Mouse (Mus musculus): ENCODE data around the gene Tnp2.

DNA sequence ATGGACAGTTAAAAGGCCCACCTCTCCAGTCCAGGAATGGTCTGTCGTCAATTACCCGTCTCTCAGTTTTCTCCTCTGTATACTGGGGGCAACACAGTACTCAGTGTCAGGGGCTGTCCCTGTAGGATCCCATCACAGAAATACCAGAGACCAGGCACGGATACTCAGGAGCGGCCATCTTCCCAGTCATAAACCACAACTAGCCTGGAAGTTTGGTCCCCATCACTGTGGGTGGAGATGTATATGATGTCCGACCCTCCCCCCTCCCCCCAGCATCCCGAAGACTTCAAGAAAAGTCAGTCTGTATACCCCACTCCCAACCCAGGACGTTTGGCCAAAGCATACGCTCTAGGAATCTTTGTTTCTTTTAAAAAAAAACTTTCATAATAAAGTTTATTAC, 5.0 kb downstream of the Tnp2 start:
- TF ChIP-seq CTCF (IDR thresholded peaks at IDR 0.05; ENCODE audit: borderline replicate concordance, insufficient read depth, low read length) (no peak), POLR2A (IDR thresholded peaks at IDR 0.05; ENCODE audit: low read depth, low read length) (0 out of 2 replicates have a peak, but pooled peaks have one; percentile 28)
